Mouse (Mus musculus): ENCODE measurements around the gene Gnao1.

Gnao1 gene

GRCm38 (mm10) chr8:93888702-93889480, 79.1 kb downstream of the Gnao1 start:
- DNase-seq (ENCODE audit: extremely low read depth, low read depth, low spot score), result no peak

GRCm38 (mm10) chr8:93893556-93893955, 83.8 kb downstream of the Gnao1 start:
- DNase-seq (ENCODE audit: extremely low read depth, low read depth, low spot score), result no peak

GRCm38 (mm10) chr8:93896841-93897551, 87.2 kb downstream of the Gnao1 start:
- DNase-seq (ENCODE audit: extremely low read depth, low read depth, low spot score), result no peak

DNA sequence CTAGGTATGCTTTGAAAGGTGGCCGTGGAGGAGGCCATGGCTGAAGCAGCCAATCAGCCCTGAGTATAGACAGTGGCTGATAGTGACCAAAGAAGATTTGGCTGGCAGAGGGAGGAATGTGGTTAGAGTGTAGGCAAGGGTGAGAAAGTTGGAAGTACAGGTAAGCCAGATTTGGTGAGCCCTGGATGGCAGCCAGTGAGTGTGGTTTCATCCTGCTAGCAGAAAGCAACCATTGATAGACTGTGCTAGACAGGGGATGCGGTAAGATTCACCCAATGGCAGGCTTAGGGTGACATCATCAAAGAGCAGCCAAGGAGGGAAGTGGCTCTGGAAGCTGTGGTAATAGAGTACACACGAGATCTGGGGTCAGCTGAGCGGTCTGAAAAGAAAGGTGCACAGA, 88.8 kb downstream of the Gnao1 start:
- no peak for DNase-seq (ENCODE audit: extremely low read depth, low read depth, low spot score)

DNA sequence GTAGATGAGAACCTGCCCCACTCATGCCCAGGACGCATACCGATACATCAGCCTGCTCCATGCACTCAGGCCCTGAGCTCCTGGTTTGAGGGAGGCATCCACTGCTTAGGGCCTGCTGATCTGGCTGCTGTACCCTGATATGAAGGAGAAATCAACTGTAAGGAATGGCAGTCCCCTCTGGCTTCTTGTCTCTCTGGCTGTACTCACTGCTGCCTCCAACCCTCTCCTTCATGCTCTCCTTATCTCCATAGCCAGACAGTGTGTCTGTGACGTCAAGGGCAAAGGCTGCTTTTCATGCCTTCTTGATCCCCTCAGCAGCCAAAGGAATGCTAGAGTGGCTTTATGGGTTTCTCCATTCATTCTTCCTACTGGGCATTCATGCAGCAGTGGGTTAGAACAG, 92.3 kb downstream of the Gnao1 start:
- no peak for DNase-seq (ENCODE audit: extremely low read depth, low read depth, low spot score)

- no peak for DNase-seq (ENCODE audit: extremely low read depth, low read depth, low spot score)
Observed at GRCm38 (mm10) chr8:93906961-93907360, 97.2 kb downstream of the Gnao1 start.

DNA sequence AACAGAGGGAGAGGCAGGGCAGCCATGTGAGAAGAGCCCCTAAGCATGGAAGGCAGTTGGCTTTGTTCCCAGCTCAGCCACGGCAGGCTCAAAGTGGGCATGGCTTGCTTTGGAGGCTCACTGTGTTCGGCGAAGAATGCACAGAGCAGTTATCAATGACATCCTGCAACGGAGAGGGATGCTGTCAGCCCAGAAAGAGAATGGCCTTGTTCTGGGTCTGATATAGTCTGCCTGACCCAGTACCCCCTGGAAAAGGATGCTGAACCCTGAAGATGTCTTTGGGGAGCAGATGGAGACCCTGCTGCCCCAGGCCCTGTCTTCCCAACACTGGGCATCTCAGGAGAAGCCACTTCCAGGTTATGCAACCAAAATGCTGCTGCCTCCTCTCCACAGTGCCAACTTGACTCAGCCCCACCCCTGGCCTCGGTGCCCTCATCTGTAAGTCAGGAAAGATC, 98.2 kb downstream of the Gnao1 start:
- DNase-seq (ENCODE audit: extremely low read depth, low read depth, low spot score), result no peak

DNA sequence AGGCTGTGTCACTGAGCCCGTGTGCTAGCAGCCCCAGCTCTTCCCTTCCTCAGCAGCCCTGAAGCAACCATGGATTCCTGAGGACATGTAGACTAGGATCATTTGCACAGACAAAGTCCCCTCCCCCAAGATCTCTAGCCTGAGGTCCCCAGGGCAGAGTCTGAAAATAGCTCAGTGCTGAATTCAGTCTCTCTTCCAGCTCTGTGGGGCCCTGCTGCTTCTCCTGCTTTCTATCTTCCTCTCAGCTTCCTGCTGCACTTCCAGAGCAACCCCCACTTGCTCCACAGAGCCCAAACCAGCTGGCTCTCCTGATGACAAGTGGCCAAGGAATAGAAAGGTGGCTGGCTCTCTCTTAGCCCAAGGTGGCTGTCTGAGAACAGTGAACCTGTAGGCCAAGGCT, 98.8 kb downstream of the Gnao1 start:
- no peak for DNase-seq (ENCODE audit: extremely low read depth, low read depth, low spot score)

DNA sequence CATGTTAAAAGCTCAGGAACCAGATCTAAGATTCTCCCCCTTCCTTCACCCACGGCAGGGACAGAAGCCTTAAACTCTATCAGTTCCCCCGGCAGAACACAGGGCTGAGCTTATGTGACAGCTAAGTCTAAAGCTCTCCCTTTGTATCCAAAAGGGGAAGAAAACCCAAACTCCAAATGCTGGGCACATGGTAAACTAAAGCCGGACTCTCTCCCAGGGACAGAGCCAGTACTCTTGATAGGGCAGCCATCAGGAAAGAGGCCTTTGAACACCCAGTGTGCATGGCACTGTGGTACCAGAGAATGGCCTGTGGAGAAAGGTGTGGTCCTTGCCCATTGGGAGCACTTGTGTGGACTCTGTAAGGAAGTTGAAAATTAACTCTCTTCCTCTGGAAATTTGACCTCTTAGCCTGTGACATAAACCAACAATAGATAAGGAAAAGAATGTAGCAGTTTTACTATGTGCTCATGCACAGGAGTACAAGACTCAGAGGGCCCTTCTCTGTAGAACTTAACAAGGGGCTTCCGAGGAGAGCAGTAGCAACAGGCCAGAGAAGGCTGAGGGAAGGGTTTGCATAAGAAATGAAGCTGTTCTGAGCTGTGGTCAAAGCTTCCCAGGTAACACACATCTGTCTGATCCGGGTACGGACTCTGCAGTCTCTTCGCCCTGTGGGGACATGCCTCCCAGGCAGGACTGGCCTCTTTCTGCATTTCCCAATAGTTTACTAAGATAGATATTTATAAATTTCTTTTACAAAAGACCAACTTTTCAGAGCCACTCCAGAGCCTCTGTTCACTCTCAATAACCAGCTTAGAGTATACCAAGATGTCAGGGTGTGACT, 102.2 kb downstream of the Gnao1 start:
- DNase-seq (ENCODE audit: extremely low read depth, low read depth, low spot score), result no peak

- DNase-seq (ENCODE audit: extremely low read depth, low read depth, low spot score), result no peak
Observed at GRCm38 (mm10) chr8:93917859-93918421, 108.2 kb downstream of the Gnao1 start.

DNA sequence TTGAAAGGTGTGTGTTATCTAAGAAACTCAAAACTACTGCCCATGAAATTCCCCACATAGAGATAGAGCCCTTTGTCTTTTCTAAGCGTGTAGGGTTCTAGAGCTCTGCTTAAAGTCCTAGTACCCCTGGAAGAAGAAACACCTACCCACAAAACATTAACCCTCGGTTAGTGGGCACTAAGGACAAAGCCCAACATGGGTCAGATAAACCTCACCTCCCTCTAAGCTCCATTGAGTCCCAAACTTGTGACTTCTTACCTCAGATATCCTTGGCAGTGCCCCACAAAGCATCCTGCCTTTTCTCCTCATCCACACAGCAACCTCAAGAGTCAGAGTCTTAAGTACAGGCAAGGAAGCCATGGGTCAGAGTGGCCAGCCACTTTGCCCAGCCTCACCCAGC, 108.8 kb downstream of the Gnao1 start:
- no peak for DNase-seq (ENCODE audit: extremely low read depth, low read depth, low spot score)

GRCm38 (mm10) chr8:93919422-93919821, 109.7 kb downstream of the Gnao1 start:
- DNase-seq (ENCODE audit: extremely low read depth, low read depth, low spot score), result no peak

- DNase-seq (ENCODE audit: extremely low read depth, low read depth, low spot score), result no peak
Observed at GRCm38 (mm10) chr8:93919916-93920589, 110.3 kb downstream of the Gnao1 start.

GRCm38 (mm10) chr8:93920590-93920948, 110.8 kb downstream of the Gnao1 start:
- no peak for DNase-seq (ENCODE audit: extremely low read depth, low read depth, low spot score)

DNA sequence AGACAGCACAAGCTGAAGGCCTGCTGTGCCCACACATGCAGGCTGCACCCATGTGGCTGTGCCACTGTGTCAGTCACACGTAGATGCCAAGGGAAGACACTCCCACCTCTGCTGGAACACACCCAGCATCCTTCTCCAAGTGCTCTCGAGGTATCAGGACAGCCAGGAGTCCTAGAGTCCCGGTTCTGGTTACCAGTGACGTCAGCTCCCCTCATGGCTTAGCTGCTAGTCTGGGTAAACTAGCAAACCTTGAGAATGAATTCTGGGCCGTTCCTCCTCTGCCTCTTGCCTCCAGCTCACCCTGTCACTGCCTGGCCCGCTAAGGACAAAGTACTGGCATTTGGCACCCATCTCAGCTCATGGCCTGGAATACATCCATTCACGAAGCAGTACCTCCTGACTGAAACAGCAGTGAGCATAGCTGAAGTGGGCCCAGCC, 114.2 kb downstream of the Gnao1 start:
- no peak for DNase-seq (ENCODE audit: extremely low read depth, low read depth, low spot score)

DNA sequence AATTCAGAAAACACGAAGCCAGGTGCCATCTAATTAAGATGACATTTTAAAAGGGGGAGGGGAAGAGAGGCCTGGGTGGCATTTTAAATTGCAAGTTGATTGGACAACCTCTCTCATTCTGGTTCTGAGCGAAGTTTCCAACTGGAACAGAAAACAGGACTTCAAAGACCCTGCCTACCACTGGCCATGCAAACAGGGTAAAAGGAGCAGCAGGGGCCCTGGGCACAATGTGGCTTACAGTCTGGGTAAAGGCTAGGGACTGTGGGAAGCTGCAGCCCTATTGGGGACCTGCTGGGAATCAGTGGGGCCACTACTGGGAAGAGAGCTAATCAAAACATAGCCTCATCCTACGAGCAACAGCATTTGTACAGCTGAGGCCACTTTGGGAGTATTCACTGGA, 115.7 kb downstream of the Gnao1 start:
- no peak for DNase-seq (ENCODE audit: extremely low read depth, low read depth, low spot score)

DNA sequence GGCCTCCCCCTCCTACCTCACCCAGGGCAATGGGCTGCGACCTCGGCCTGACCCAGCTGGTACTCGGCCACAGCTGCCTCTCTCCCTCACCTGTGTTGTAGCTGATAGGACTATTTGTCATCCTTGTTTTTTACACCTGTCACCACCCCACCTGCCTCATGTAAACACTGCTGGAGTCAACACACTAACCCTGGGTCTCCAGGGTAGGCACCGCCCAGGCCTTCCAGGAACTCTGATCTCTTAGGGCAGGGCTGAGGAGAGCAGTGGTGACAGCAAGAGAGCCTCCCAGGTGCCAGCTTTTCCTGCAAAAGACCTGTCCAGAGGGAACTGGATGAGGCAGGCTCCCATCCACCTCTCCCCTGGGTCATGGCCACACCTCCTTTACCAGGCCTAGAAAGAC, 119.5 kb downstream of the Gnao1 start:
- DNase-seq (ENCODE audit: extremely low read depth, low read depth, low spot score), result no peak

DNA sequence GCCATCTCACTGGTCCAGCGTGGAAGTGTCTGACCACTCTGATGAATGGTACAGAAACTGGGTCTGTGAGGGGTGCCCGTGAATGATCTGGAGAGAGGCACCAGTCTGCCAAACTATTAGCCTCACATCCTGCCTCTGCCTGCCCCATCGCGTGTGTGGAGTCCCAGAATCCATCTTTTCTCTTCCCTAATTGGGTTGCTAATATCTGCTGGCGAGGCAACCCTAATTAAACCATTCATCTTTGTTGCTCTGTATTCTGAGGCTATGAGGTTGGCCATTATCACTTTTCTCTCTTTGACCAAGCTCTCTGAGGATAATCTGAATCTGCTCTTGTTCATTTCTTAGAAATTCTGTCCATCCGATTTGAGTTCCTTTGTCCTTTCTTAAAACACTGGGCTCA, 121.6 kb downstream of the Gnao1 start:
- DNase-seq (ENCODE audit: extremely low read depth, low read depth, low spot score), result no peak

DNA sequence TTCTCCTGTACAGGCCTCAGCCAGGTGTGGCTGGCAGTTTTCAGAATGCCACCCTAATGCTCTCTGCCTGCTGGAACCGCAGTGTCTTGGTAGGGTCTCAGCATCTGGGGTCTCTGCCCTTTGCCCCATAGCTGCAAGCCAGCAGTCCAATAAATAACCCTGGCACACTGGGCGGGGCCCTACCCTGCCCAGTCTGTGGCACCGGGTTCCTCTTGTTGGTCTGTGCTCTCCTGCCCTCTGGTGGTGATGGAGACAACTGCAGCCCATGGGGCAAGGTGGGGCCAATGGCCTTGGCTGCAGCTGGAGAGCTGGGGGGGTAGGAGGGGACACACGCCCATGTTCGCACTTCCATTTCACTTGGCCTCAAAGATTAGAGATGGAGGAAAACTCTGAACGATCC, 123.1 kb downstream of the Gnao1 start:
- DNase-seq (ENCODE audit: extremely low read depth, low read depth, low spot score), result no peak

GRCm38 (mm10) chr8:93933288-93933687, 123.5 kb downstream of the Gnao1 start:
- DNase-seq (ENCODE audit: extremely low read depth, low read depth, low spot score), result no peak

DNA sequence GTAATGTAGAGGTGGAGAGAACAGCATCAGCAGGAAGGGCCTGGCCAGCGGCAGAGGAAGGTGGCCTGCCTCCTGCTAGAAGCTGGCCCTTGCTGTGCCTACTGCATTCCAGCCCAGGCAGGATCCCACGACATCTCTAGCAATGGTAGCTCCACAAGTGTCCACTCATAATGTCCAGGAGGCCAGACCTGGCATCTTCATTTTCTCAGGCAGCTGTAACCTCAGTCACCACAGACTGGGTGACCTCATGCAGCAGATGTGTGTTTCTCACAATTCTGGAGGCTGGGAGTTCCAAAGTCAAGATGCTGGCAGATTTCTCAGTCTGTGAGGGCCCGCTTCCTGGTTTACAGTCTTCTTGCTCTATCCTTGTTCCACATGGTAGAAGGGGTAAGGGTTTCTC, 128.4 kb downstream of the Gnao1 start:
- DNase-seq (ENCODE audit: extremely low read depth, low read depth, low spot score), result no peak
